Mouse (Mus musculus): ENCODE results near the gene Kcnh1. TPM values are rescaled to one million over a fixed set of nuclear protein-coding genes. Genes with fewer than 3 reads are reported as not detected.

Kcnh1 gene
- polyA plus RNA-seq, 1 experiment: 0.01 TPM

DNA sequence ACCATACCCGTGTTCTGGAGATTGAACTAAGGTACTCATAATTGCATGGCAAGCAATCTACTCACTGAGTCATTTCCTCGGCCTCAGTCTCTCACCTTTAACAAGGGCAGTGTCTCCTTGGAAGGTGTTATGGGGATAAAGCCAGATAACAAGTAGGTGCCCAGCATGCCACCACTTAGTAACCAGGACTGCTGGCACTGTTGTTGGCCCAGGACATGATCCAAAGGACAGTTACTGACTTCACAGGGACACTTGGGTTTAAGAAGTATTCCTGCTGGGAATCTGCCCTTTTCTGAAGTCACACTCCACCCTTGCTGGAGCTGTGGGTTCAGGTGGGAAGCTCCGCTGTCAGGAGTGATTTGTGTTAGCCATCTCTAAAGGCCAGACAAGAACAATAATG, 103.3 kb downstream of the Kcnh1 start:
- no peak for TF ChIP-seq POLR2A (IDR thresholded peaks at IDR 0.05; ENCODE audit: insufficient read length, low read depth)
- TF ChIP-seq REST (IDR thresholded peaks at IDR 0.05; ENCODE audit: insufficient read depth, insufficient read length): no peak
- TF ChIP-seq TCF3 (IDR thresholded peaks at IDR 0.05; ENCODE audit: insufficient read length, low read depth): no peak
- no peak for TF ChIP-seq SRF (IDR thresholded peaks at IDR 0.05; ENCODE audit: control insufficient read depth, insufficient read length, low read depth)
- no peak for TF ChIP-seq E2F4 (IDR thresholded peaks at IDR 0.05; ENCODE audit: insufficient read depth)
- no peak for TF ChIP-seq CEBPB (IDR thresholded peaks at IDR 0.05; ENCODE audit: insufficient read depth, poor library complexity, severe bottlenecking)
- TF ChIP-seq POLR2AphosphoS2 (IDR thresholded peaks at IDR 0.05; ENCODE audit: insufficient read length, low read depth): no peak
- TF ChIP-seq MAX (IDR thresholded peaks at IDR 0.05; ENCODE audit: low read depth): no peak
- no peak for TF ChIP-seq USF1 (IDR thresholded peaks at IDR 0.05; ENCODE audit: low read depth)
- TF ChIP-seq MYOD1 (IDR thresholded peaks at IDR 0.05; ENCODE audit: control insufficient read depth in 1 of 3, insufficient read length in 2 of 3, low read depth in 2 of 3): no peak
- no peak for TF ChIP-seq MYOG (IDR thresholded peaks at IDR 0.05; ENCODE audit: control insufficient read depth in 1 of 3, insufficient read depth in 1 of 3, insufficient read length in 2 of 3, low read depth in 2 of 3)
- no peak for TF ChIP-seq TCF12 (IDR thresholded peaks at IDR 0.05; ENCODE audit: insufficient read depth, poor library complexity, severe bottlenecking)
- no peak overlapping the region for H3K4me3 ChIP-seq
- H3K79me2 ChIP-seq (ENCODE audit: control insufficient read depth, insufficient read depth): no peaks in the 10 kb centered on the region
- H3K4me2 ChIP-seq (ENCODE audit: low read depth): no peak overlapping the region
- H3K27me3 ChIP-seq (ENCODE audit: control insufficient read depth, insufficient read depth, insufficient read length): no peaks in the 10 kb centered on the region
- no peaks in the 10 kb centered on the region for H3K36me3 ChIP-seq (ENCODE audit: control insufficient read depth, insufficient read depth)
- H3ac ChIP-seq (ENCODE audit: control insufficient read depth, insufficient read length): no peak overlapping the region

DNA sequence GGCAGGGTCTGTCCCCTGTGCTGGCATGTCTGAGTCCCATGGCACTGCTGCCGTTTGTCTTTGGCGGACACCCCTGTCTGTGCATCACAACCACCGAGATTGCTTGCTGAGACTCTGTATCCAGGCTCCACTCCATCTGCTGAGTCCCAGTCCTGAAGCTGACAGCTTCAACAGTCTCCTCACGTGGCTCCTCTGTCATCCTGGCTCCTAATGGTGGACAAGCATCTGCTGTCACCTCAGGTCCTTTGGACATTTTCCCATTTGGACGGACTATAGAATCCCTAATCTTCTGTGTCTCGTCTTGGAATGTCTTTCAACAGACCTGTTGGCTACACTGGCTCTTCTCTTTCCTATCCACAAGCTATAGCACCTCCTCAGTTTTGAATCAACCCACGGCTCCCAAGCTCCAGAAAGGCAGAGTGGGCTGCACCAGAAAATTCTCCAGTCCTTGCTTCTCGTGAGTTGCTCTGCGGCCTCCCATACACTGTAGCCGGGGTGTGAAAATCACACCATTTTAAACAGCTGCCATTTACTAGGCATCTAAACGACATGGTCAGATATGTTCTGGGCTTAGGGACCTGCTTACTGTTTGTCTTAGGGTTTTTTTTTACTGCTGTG, 104.8 kb downstream of the Kcnh1 start:
- Histone ChIP-seq H3K4me3 (no peak overlapping the region), H3K79me2 (ENCODE audit: control insufficient read depth, insufficient read depth) (no peaks in the 10 kb centered on the region), H3ac (ENCODE audit: control insufficient read depth, insufficient read length) (no peak overlapping the region), H3K27me3 (ENCODE audit: control insufficient read depth, insufficient read depth, insufficient read length) (no peaks in the 10 kb centered on the region), H3K4me2 (ENCODE audit: low read depth) (no peak overlapping the region), H3K36me3 (ENCODE audit: control insufficient read depth, insufficient read depth) (no peaks in the 10 kb centered on the region)
- no peak for TF ChIP-seq TCF12 (IDR thresholded peaks at IDR 0.05; ENCODE audit: insufficient read depth, poor library complexity, severe bottlenecking)
- TF ChIP-seq POLR2AphosphoS2 (IDR thresholded peaks at IDR 0.05; ENCODE audit: insufficient read length, low read depth): no peak
- no peak for TF ChIP-seq E2F4 (IDR thresholded peaks at IDR 0.05; ENCODE audit: insufficient read depth)
- TF ChIP-seq POLR2A (IDR thresholded peaks at IDR 0.05; ENCODE audit: insufficient read length, low read depth): no peak
- no peak for TF ChIP-seq MYOD1 (IDR thresholded peaks at IDR 0.05; ENCODE audit: control insufficient read depth in 1 of 3, insufficient read length in 2 of 3, low read depth in 2 of 3)
- TF ChIP-seq CEBPB (IDR thresholded peaks at IDR 0.05; ENCODE audit: insufficient read depth, poor library complexity, severe bottlenecking): no peak
- no peak for TF ChIP-seq REST (IDR thresholded peaks at IDR 0.05; ENCODE audit: insufficient read depth, insufficient read length)
- TF ChIP-seq MYOG (IDR thresholded peaks at IDR 0.05; ENCODE audit: control insufficient read depth in 1 of 3, insufficient read depth in 1 of 3, insufficient read length in 2 of 3, low read depth in 2 of 3): no peak
- no peak for TF ChIP-seq SRF (IDR thresholded peaks at IDR 0.05; ENCODE audit: control insufficient read depth, insufficient read length, low read depth)
- no peak for TF ChIP-seq TCF3 (IDR thresholded peaks at IDR 0.05; ENCODE audit: insufficient read length, low read depth)
- TF ChIP-seq MAX (IDR thresholded peaks at IDR 0.05; ENCODE audit: low read depth): no peak
- TF ChIP-seq USF1 (IDR thresholded peaks at IDR 0.05; ENCODE audit: low read depth): no peak

DNA sequence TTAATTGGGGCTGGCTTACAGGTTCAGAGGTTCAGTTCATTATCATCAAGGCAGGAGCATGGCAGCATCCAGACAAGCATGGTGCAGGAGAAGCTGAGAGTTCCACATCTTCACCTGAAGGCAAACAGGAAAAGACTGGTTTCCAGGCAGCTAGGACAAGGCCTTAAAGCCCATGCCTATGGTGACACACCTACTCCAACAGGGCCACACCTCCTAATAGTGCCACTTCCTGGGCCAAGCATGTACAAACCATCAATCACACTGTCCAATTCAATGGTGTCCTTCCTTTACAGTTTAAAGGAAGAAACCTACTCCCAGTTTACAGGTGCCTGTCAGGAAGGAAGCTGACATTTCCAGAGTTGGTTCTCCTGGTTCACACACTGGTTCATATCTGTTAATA, 105.3 kb downstream of the Kcnh1 start:
- no peak for TF ChIP-seq TCF3 (IDR thresholded peaks at IDR 0.05; ENCODE audit: insufficient read length, low read depth)
- TF ChIP-seq TCF12 (IDR thresholded peaks at IDR 0.05; ENCODE audit: insufficient read depth, poor library complexity, severe bottlenecking): no peak
- no peak for TF ChIP-seq MYOD1 (IDR thresholded peaks at IDR 0.05; ENCODE audit: control insufficient read depth in 1 of 3, insufficient read length in 2 of 3, low read depth in 2 of 3)
- TF ChIP-seq POLR2AphosphoS2 (IDR thresholded peaks at IDR 0.05; ENCODE audit: insufficient read length, low read depth): no peak
- no peak for TF ChIP-seq MYOG (IDR thresholded peaks at IDR 0.05; ENCODE audit: control insufficient read depth in 1 of 3, insufficient read depth in 1 of 3, insufficient read length in 2 of 3, low read depth in 2 of 3)
- TF ChIP-seq E2F4 (IDR thresholded peaks at IDR 0.05; ENCODE audit: insufficient read depth): no peak
- TF ChIP-seq REST (IDR thresholded peaks at IDR 0.05; ENCODE audit: insufficient read depth, insufficient read length): no peak
- no peak for TF ChIP-seq MAX (IDR thresholded peaks at IDR 0.05; ENCODE audit: low read depth)
- no peak for TF ChIP-seq CEBPB (IDR thresholded peaks at IDR 0.05; ENCODE audit: insufficient read depth, poor library complexity, severe bottlenecking)
- TF ChIP-seq POLR2A (IDR thresholded peaks at IDR 0.05; ENCODE audit: insufficient read length, low read depth): no peak
- no peak for TF ChIP-seq USF1 (IDR thresholded peaks at IDR 0.05; ENCODE audit: low read depth)
- no peak for TF ChIP-seq SRF (IDR thresholded peaks at IDR 0.05; ENCODE audit: control insufficient read depth, insufficient read length, low read depth)
- Histone ChIP-seq H3K4me2 (ENCODE audit: low read depth) (no peak overlapping the region), H3K4me3 (no peak overlapping the region), H3K79me2 (ENCODE audit: control insufficient read depth, insufficient read depth) (no peaks in the 10 kb centered on the region), H3K36me3 (ENCODE audit: control insufficient read depth, insufficient read depth) (no peaks in the 10 kb centered on the region), H3ac (ENCODE audit: control insufficient read depth, insufficient read length) (no peak overlapping the region), H3K27me3 (ENCODE audit: control insufficient read depth, insufficient read depth, insufficient read length) (no peaks in the 10 kb centered on the region)

DNA sequence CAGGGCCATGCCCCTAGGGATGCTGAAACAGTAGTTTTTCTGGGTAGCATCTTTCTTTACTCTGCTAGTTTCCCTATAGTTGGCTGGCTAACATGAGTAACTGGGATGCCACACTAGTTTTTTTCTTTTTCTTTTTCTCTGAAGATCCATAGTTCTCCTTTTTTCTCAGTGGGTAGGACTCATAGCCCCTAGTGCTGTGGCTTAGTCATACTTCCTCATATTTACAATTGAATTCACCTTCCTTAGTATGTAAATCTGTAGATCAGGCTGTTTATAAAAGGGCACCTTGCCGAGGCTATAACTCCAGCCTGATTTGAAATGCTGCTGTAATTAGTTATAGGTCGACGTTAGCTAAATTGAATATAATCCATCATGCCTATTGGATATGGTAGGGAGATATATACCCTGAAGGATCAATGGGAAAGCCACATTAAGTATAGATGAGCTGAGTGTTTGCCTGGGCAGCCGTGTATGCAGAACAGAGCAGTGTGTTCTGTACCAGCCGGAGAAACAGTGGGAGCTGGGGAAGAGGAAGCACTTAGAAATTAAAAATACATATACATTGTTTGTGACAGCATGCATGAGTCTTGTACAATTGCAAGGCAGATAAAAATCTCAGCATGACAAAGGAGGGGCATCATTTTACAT, 107.0 kb downstream of the Kcnh1 start:
- no peak for TF ChIP-seq POLR2AphosphoS2 (IDR thresholded peaks at IDR 0.05; ENCODE audit: insufficient read length, low read depth)
- TF ChIP-seq POLR2A (IDR thresholded peaks at IDR 0.05; ENCODE audit: insufficient read length, low read depth): no peak
- TF ChIP-seq TCF12 (IDR thresholded peaks at IDR 0.05; ENCODE audit: insufficient read depth, poor library complexity, severe bottlenecking): no peak
- no peaks in the 10 kb centered on the region for H3K79me2 ChIP-seq (ENCODE audit: control insufficient read depth, insufficient read depth)
- H3K4me3 ChIP-seq: no peak overlapping the region
- H3ac ChIP-seq (ENCODE audit: control insufficient read depth, insufficient read length): no peak overlapping the region
- no peaks in the 10 kb centered on the region for H3K36me3 ChIP-seq (ENCODE audit: control insufficient read depth, insufficient read depth)
- no peaks in the 10 kb centered on the region for H3K27me3 ChIP-seq (ENCODE audit: control insufficient read depth, insufficient read depth, insufficient read length)
- no peak overlapping the region for H3K4me2 ChIP-seq (ENCODE audit: low read depth)
